Mouse (Mus musculus): ENCODE data around the gene Srgn. TPM values are rescaled to one million over a fixed set of nuclear protein-coding genes. Genes with fewer than 3 reads are reported as not detected.
"Not testable (repeated sequence)": the region's sequence is repeated elsewhere in the genome, so short reads cannot be mapped to it uniquely, and the experiment has no call there.

The Srgn gene
- polyA plus RNA-seq, 1 experiment from 2014 or later: 2.5 TPM

DNA sequence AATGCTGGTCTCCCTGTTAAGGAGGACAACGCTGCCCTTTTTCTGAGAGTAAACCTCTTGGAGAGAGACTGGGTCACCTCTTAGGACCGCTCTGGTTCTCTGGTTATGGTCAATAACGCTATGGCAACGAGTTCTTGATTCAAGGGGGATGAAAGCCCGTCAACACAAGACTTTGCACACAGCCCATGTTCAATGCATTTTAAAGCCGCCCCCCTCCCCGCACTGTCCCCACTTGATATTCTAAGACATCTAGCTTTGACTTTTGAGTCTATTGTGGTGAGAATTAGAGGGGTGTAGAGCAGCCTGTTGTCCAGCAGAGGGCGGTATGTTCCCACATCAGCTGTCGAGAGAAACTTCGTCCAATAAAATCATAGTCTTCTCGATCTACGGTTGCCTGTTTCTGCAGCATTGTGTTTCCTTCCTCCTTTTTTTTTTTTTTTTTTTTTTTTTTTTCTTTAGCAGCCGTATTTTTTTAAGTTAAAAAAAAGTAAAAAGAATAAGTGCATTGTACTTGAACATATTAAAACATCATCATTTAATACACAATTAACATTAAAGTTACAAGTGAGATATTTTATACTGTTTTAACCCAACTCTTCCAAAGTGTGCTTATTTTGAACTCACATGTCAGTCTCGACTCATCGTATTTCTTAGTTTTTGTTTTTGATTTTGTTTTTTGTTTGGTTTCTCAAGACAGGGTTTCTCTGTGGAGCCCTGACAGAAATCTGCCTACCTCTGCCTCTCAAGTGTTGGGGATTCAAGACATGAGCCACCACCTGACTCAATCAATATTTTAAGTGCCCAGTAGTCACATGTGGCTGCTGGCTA lies 26.9 kb downstream of the Srgn start:
- no peaks in the 10 kb centered on the region for H3K4me1 ChIP-seq
- no peaks in the 10 kb centered on the region for H3K36me3 ChIP-seq
- WGBS: 28% methylated on average over 15 of the region's 15 CpGs
- DNase-seq (ENCODE audit: low spot score): peak; percentile 78
- no peaks in the 10 kb centered on the region for H3K27me3 ChIP-seq (ENCODE audit: low read depth, poor library complexity, severe bottlenecking)
- no peak overlapping the region for H3K27ac ChIP-seq
- no peaks in the 10 kb centered on the region for H3K9me3 ChIP-seq (replicated peaks)
- H3K4me3 ChIP-seq: no peak overlapping the region

DNA sequence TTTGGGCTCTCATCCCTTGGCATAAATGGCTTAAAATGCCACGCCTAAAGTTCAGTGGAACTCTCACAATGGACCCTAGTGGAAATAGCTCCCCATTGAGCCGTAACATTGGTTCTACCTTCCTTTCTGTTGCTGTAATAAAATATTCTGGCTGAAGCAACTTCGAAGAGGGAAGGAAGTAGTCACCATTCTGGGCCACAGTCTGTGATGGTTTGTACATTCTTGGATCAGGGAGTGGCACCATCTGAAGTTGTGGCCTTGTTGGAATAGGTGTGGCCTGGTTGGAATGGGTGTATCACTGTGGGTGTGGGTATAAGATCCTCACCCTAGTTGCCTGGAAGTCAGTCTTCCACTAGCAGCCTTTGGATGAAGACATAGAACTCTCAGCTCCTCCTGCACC lies 35.6 kb downstream of the Srgn start:
- H3K36me3 ChIP-seq; H3K4me3 ChIP-seq; H3K9me3 ChIP-seq (replicated peaks); H3K27me3 ChIP-seq (ENCODE audit: low read depth, poor library complexity, severe bottlenecking); H3K27ac ChIP-seq; H3K4me1 ChIP-seq; DNase-seq (ENCODE audit: low spot score): not testable (repeated sequence)
- WGBS: 87% methylated on average over 3 of the region's 3 CpGs

DNA sequence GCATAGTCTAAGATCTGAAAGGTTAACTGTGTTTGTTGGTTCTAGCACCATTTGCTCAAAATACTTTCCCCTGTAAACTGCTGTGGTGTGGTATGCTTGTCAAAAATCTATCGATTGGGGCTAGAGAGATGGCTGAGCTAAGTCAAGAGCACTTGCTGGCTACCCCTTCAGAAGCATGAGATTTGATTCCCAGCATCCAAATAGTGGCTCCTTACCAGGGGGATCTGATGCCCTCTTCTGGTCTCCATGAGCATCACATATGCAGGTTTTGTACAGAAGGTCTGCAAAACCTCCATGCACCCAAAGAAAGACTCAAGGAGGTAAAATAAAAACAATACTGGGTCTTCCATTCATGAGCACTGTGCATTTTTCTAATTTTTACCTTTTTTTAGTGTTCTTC lies 39.0 kb downstream of the Srgn start:
- no peaks in the 10 kb centered on the region for H3K36me3 ChIP-seq
- H3K4me1 ChIP-seq: peaks cover 11% of the 10 kb centered on the region
- no peaks in the 10 kb centered on the region for H3K9me3 ChIP-seq (replicated peaks)
- WGBS: 11% methylated on average over 1 of the region's 1 CpGs
- H3K27me3 ChIP-seq (ENCODE audit: low read depth, poor library complexity, severe bottlenecking): no peaks in the 10 kb centered on the region
- no peak overlapping the region for H3K4me3 ChIP-seq
- no peak overlapping the region for H3K27ac ChIP-seq
- no peak for DNase-seq (ENCODE audit: low spot score)

DNA sequence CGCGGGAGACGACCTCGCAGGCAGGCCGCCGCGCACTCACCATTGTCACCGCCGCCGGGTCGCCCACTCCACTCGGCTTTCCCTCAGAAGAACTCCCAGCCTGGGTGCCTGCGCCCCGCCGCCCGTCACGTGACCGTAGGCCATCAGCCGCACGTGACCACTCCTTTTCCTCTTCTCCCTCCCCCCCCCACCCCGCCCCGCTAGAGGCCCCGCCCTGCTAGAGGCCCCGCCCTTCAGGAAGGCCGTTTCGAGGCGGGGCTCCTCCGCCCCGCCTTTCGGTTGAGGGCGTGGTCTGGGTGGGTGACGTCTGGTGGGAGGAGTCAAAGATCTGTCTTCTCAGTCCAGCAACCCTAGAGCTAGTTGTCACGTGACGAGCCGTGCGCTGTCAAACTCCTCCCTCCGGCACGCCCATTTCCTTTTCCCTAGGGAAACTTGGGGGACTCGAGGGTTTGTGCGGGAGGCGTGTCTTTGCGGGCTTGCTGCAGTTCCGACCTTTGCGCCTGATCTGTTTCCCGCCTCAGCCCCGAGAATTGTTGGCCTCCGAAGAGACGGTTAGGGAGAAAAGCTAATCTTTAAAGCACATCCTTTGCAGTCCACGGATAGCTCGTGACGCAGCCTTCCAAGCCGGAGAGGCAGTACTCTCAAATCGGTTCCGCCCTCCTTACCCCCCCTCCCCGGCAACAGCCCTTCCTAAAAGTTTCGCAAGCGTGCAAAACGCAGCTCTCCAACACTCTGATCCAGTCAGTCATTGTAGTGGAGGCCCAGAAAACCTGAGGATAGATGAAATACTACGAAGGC lies 40.4 kb downstream of the Srgn start, which contains the start of gene Vps26a:
Vps26a (minus strand) TSS at position 188 of the 798 bp plus-strand sequence.
- 1% methylated on average over 59 of the region's 59 CpGs for WGBS
- peak within 1 kb of the TSS; percentile 97 for H3K4me3 ChIP-seq
- H3K4me1 ChIP-seq: peaks cover 11% of the 10 kb centered on the region

DNA sequence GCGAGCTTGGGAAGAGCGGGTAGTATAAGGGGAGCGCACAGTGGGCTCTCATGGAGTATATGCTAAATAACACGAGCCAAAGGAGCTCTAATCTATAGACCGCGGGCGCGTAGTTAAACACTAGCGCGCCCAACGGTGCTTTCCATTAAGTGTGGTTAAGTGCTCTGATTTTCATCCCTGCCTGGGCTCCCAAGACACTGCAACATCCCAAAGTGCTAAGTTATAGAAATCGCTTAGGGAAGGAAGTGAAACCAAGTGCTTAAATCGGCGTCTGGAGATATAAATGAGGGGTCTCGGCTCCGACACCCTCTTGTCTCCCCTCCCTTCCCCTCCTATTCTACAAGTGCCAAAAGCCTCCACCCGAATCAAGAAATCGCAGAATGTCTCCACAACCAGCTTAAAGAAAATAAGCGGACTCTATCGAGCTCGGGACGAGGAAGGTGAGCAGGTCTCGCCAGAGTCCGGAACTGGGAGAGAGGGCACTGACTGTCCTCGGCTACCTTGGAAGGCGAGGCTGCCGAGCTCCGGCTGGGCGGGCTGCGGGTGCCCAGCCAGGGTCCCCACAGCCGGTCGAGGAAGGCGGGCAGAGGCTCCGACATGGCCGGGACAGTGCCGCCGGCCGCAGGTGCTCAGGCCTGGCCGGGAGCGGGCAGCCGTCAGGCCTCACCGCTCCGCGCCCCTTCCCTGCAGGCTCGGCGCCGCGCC lies 41.2 kb downstream of the Srgn start:
- H3K36me3 ChIP-seq: no peaks in the 10 kb centered on the region
- DNase-seq (ENCODE audit: low spot score): no peak
- H3K4me1 ChIP-seq: peaks cover 11% of the 10 kb centered on the region
- under 1% methylated on average over 48 of the region's 48 CpGs for WGBS
- H3K9me3 ChIP-seq (replicated peaks): no peaks in the 10 kb centered on the region
- peak overlapping the region; percentile 97 for H3K4me3 ChIP-seq
- H3K27me3 ChIP-seq (ENCODE audit: low read depth, poor library complexity, severe bottlenecking): no peaks in the 10 kb centered on the region
- H3K27ac ChIP-seq: peak overlapping the region; percentile 88

More for the DNA sequence above, 40.4 kb downstream of the Srgn start, which contains the start of gene Vps26a:
- no peaks in the 10 kb centered on the region for H3K36me3 ChIP-seq
- H3K27me3 ChIP-seq (ENCODE audit: low read depth, poor library complexity, severe bottlenecking): no peaks in the 10 kb centered on the region
- peak within 1 kb of the TSS; percentile 88 for H3K27ac ChIP-seq
- DNase-seq (ENCODE audit: low spot score): peak; percentile 99
- H3K9me3 ChIP-seq (replicated peaks): no peaks in the 10 kb centered on the region

DNA sequence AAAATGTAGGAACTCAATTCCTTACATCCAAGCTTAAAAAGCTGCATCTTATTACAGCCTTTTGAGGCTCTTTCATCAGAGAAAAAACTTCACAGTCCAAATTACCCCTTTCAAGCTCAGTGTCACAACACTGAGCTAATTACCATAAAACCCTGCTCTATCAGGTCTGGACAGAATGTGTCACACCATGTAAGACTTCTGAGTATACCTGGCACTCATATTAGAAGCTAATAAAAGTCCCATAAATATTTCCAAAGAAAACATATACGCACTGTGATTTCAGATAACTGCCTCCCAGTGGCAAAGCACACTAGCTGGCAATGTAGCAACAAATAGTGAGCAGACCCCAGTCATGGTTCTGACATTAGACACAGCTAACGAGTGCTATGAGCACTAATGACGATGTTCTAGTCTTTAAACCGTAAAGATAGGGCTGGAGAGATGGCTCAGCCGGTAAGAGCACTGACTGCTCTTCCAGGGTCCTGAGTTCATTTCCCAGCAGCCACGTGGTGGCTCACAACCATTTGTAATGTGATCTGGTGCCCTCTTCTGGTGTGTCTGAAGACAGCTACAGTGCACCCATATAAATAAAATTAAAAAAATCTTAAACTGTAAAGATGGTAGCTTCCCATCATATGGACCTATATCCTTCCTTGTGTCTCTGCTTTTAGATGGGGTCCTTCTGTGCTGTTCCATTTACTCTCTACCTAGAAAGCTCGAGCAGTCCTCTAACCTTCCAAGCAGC lies 46.0 kb downstream of the Srgn start:
- Histone ChIP-seq H3K36me3 (peaks cover 6% of the 10 kb centered on the region; the same call in 1 of the 2 replicates), H3K9me3 (replicated peaks) (no peaks in the 10 kb centered on the region), H3K27ac (no peak overlapping the region), H3K4me1 (peaks cover 4% of the 10 kb centered on the region; the same call in 1 of the 2 replicates), H3K27me3 (ENCODE audit: low read depth, poor library complexity, severe bottlenecking) (no peaks in the 10 kb centered on the region), H3K4me3 (no peak overlapping the region)
- WGBS: 54% methylated on average over 7 of the region's 7 CpGs
- no peak for DNase-seq (ENCODE audit: low spot score)

DNA sequence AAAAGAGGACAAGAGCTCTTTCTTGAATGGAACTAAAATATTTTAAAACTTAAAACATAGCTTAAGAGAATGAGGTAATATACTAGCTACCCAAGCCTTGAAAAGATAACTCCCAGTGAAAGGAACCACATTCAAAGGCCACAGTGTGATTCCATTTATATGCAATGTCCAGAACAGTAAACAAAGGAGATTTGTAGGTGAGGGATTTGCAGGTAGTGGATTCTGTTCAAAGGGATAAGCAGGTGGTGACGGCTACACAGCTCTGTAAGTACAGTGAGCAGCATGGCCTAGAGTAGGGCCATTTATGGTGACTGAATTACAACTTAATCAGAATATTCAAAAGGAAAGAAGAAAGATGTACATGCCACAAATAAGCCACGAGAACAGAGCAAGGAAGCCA lies 50.3 kb downstream of the Srgn start:
- H3K4me3 ChIP-seq: no peak overlapping the region
- WGBS: 94% methylated on average over 2 of the region's 2 CpGs
- H3K27ac ChIP-seq: no peak overlapping the region
- H3K9me3 ChIP-seq (replicated peaks): no peaks in the 10 kb centered on the region
- no peaks in the 10 kb centered on the region for H3K27me3 ChIP-seq (ENCODE audit: low read depth, poor library complexity, severe bottlenecking)
- no peaks in the 10 kb centered on the region for H3K4me1 ChIP-seq
- peaks cover 11% of the 10 kb centered on the region for H3K36me3 ChIP-seq
- DNase-seq (ENCODE audit: low spot score): no peak

DNA sequence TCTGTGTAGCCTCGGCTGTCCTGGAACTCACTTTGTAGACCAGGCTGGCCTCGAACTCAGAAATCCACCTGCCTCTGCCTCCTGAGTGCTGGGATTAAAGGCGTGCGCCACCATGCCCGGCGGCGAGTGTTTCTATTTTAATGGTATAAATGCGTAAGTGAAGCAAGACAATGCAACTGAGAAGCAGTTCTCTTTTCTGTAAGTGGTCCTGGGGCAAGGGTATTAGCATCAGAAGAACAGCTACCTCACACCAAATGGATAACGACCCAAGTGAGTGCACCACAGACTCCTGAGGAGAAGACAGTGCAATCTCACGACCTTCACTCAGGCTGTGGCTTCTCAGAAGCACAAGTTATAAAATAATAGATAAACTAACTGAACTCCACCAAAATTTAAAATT lies 52.3 kb downstream of the Srgn start:
- no peak for DNase-seq (ENCODE audit: low spot score)
- H3K9me3 ChIP-seq (replicated peaks): no peaks in the 10 kb centered on the region
- H3K27ac ChIP-seq: no peak overlapping the region
- H3K4me1 ChIP-seq: no peaks in the 10 kb centered on the region
- H3K27me3 ChIP-seq (ENCODE audit: low read depth, poor library complexity, severe bottlenecking): no peaks in the 10 kb centered on the region
- peaks cover 11% of the 10 kb centered on the region for H3K36me3 ChIP-seq
- no peak overlapping the region for H3K4me3 ChIP-seq
- 93% methylated on average over 10 of the region's 10 CpGs for WGBS

DNA sequence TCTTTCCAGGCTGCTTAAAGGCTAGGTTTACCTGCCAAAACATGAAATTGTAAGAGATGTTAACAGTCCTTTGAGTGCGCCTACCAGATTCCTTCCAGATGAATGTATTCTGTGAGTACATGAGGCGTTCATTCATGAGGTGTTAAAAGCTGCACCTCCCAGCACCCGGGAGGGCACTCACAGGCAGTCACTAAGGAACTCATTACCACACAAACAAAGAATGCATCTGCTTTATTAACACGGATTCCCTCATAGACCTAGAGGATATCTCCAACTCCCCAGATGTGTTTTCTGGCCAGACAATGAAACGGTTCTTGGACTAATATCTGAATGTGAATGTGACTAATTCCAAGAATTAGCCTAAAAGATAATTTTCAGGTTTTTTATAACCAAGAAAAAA lies 56.1 kb downstream of the Srgn start:
- Histone ChIP-seq H3K4me1 (no peaks in the 10 kb centered on the region), H3K27ac (no peak overlapping the region), H3K36me3 (peaks cover 22% of the 10 kb centered on the region), H3K27me3 (ENCODE audit: low read depth, poor library complexity, severe bottlenecking) (no peaks in the 10 kb centered on the region), H3K9me3 (replicated peaks) (no peaks in the 10 kb centered on the region), H3K4me3 (no peak overlapping the region)
- WGBS: 68% methylated on average over 5 of the region's 5 CpGs
- no peak for DNase-seq (ENCODE audit: low spot score)

DNA sequence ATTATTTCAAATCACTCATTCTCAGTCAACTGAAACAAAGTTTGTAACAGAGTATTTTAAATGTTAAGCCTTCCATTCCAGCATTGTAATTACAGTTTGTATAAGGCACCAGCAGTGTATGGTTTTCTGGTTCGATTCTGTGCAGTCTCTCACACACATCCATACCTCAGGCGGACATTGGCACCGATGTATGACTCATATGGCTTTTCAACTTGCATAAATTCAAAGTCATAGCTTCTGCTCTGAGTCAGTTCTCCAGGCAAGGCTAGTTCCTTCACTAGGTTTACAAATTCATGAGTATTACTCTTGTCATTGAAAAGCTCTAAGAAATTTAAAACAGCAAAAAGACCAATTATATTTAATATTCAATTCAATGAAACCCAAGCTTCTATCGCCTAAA lies 57.5 kb downstream of the Srgn start:
- Histone ChIP-seq H3K4me3 (no peak overlapping the region), H3K27me3 (ENCODE audit: low read depth, poor library complexity, severe bottlenecking) (no peaks in the 10 kb centered on the region), H3K4me1 (no peaks in the 10 kb centered on the region), H3K27ac (no peak overlapping the region), H3K9me3 (replicated peaks) (no peaks in the 10 kb centered on the region), H3K36me3 (peaks cover 24% of the 10 kb centered on the region)
- 94% methylated on average over 4 of the region's 4 CpGs for WGBS
- DNase-seq (ENCODE audit: low spot score): no peak

DNA sequence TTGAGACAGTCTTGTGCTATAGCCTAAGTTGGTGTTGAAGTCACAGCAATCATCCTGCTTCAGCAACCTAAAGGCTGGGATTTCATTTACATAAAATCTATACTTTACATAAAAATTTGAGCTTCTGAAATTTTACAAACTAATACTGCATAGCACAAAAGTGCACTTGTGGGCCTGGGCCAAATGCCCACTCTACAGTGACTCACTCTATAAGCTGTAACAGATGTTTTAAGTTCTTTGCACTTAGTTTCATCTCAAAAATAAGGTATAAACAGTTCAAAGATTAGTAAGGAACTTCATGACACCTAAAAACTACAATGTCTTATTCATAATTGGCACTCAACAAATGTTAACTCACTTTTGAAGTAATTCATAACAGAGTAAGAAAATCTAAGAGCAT lies 65.9 kb downstream of the Srgn start:
- no peak overlapping the region for H3K27ac ChIP-seq
- H3K27me3 ChIP-seq (ENCODE audit: low read depth, poor library complexity, severe bottlenecking): no peaks in the 10 kb centered on the region
- H3K4me1 ChIP-seq: no peaks in the 10 kb centered on the region
- no peaks in the 10 kb centered on the region for H3K9me3 ChIP-seq (replicated peaks)
- no peak for DNase-seq (ENCODE audit: low spot score)
- no peak overlapping the region for H3K4me3 ChIP-seq
- peaks cover 72% of the 10 kb centered on the region for H3K36me3 ChIP-seq

DNA sequence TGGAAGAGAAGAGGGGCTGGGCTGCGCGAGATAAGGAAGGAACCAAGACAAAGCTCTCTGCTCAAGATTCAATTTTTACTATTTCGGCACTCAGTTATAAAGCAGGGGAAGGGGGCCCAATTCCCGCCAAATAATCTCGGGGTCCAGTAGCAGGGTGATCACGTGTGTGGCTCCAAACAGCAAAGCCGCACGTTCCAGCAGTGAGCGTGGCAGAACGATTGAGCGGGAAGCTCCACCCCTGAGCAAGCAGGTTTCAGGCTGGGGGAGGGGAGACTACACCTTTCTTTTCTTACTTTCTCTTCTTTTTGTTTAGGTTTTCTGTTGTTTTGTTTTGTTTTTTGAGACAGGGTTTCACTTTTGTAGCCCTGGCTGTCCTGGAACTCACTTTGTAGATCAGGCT lies 75.2 kb downstream of the Srgn start:
- not testable (repeated sequence) for H3K4me3 ChIP-seq; DNase-seq (ENCODE audit: low spot score)
- 70% methylated on average over 11 of the region's 11 CpGs for WGBS

More for the DNA sequence above, 75.2 kb downstream of the Srgn start:
- not testable (repeated sequence) for H3K9me3 ChIP-seq (replicated peaks); H3K27me3 ChIP-seq (ENCODE audit: low read depth, poor library complexity, severe bottlenecking); H3K27ac ChIP-seq
- Histone ChIP-seq H3K36me3 (peaks cover 31% of the 10 kb centered on the region), H3K4me1 (peaks cover 14% of the 10 kb centered on the region)
